Mouse (Mus musculus): ENCODE measurements at regions not wholly inside any gene's neighbourhood (a gene's known extent, or its start where the extent isn't known, plus 50 kb on each side); places are given as distances from the start of the nearest gene placed in this dataset.
"Not testable (repeated sequence)": the region's sequence is repeated elsewhere in the genome, so short reads cannot be mapped to it uniquely, and the experiment has no call there.

GRCm38 (mm10) chr14:101067082-101067481, 133.0 kb downstream of the Prr30 start:
- DNase-seq: no peak

- no peak for DNase-seq
Measured at GRCm38 (mm10) chr14:101056874-101057273, 143.3 kb downstream of the Prr30 start.

- DNase-seq: peak; percentile 25
Measured at GRCm38 (mm10) chr14:101055915-101056314, 144.2 kb downstream of the Prr30 start.

GRCm38 (mm10) chr14:101054786-101055185, 145.3 kb downstream of the Prr30 start:
- DNase-seq: no peak

- no peak for DNase-seq
Measured at GRCm38 (mm10) chr14:101052760-101053159, 147.4 kb downstream of the Prr30 start.

GRCm38 (mm10) chr14:101050212-101050611, 149.9 kb downstream of the Prr30 start:
- no peak for DNase-seq

- DNase-seq: no peak
Measured at GRCm38 (mm10) chr14:101049664-101050203, 150.4 kb downstream of the Prr30 start.

- DNase-seq: no peak
Measured at GRCm38 (mm10) chr14:101043494-101043893, 156.6 kb downstream of the Prr30 start.

GRCm38 (mm10) chr14:101001070-101001469, 199.1 kb downstream of the Prr30 start:
- DNase-seq: no peak

- no peak for DNase-seq
Measured at GRCm38 (mm10) chr14:100980754-100981153, 219.4 kb downstream of the Prr30 start.

GRCm38 (mm10) chr14:100978515-100978914, 221.6 kb downstream of the Prr30 start:
- no peak for DNase-seq

GRCm38 (mm10) chr14:100970970-100971369, 229.2 kb downstream of the Prr30 start:
- no peak for DNase-seq

GRCm38 (mm10) chr14:100960198-100960597, 239.9 kb downstream of the Prr30 start:
- no peak for DNase-seq

- no peak for DNase-seq
Measured at GRCm38 (mm10) chr14:100955806-100956436, 244.2 kb downstream of the Prr30 start.

GRCm38 (mm10) chr14:100950681-100951119, 249.4 kb downstream of the Prr30 start:
- DNase-seq: no peak

- not testable (repeated sequence) for DNase-seq
Measured at GRCm38 (mm10) chr14:100947625-100948024, 252.5 kb downstream of the Prr30 start.

- DNase-seq: no peak
Measured at GRCm38 (mm10) chr14:100937358-100937887, 262.7 kb downstream of the Prr30 start.

GRCm38 (mm10) chr14:100934554-100934953, 265.6 kb downstream of the Prr30 start:
- DNase-seq: no peak

GRCm38 (mm10) chr14:100924880-100925279, 275.2 kb downstream of the Prr30 start:
- no peak for DNase-seq

GRCm38 (mm10) chr14:100900221-100900620, 299.9 kb downstream of the Prr30 start:
- no peak for DNase-seq

GRCm38 (mm10) chr14:100899074-100899473, 301.1 kb downstream of the Prr30 start:
- DNase-seq: no peak

- DNase-seq: no peak
Measured at GRCm38 (mm10) chr14:100889163-100890157, 310.7 kb downstream of the Prr30 start.

GRCm38 (mm10) chr14:100883115-100883514, 317.0 kb downstream of the Prr30 start:
- no peak for DNase-seq

Data from right cerebral cortex, postnatal 14 days (tissue).